Mouse (Mus musculus) forebrain, embryonic 15.5 days (tissue): Measurements from ENCODE around the gene Thsd4. TPM values are rescaled to one million over a fixed set of nuclear protein-coding genes. Genes with fewer than 3 reads are reported as not detected.

ENCODE experiments used
- ATAC-seq: fragments of 200-750 bp; cut with Nextera tagmentation; replicated peaks from 2 replicates; pipeline ENCODE4 v1.8.0; 2017; ENCODE audit warnings: mild to moderate bottlenecking, moderate TSS enrichment, moderate library complexity
- H3K27ac ChIP-seq: fragments of 300-500 bp; sonication (generic); replicated peaks from 2 replicates; pipeline ENCODE4 v1.5.1; 2015; ENCODE audit warnings: mild to moderate bottlenecking, inconsistent platforms
- H3K27me3 ChIP-seq: fragments of 300-500 bp; sonication (generic); 2 replicates; pipeline ENCODE4 v1.6.1; 2015; ENCODE audit warnings: inconsistent platforms
- H3K36me3 ChIP-seq: fragments of 300-500 bp; sonication (generic); 2 replicates; pipeline ENCODE4 v1.6.1; 2015; ENCODE audit warnings: mild to moderate bottlenecking, inconsistent platforms
- H3K4me1 ChIP-seq: fragments of 300-500 bp; sonication (generic); 2 replicates; pipeline ENCODE4 v1.6.1; 2015; ENCODE audit warnings: inconsistent platforms
- H3K4me2 ChIP-seq: fragments of 300-500 bp; sonication (generic); replicated peaks from 2 replicates; pipeline ENCODE4 v1.6.1; 2015; ENCODE audit warnings: mild to moderate bottlenecking, inconsistent platforms
- H3K4me3 ChIP-seq: fragments of 300-500 bp; sonication (generic); 2 replicates; pipeline ENCODE4 v1.5.1; 2015; ENCODE audit warnings: mild to moderate bottlenecking, inconsistent platforms
- H3K9ac ChIP-seq: fragments of 300-500 bp; sonication (generic); replicated peaks from 2 replicates; pipeline ENCODE4 v1.6.1; 2015; ENCODE audit warnings: mild to moderate bottlenecking, inconsistent platforms
- H3K9me3 ChIP-seq: fragments of 300-500 bp; sonication (generic); 2 replicates; pipeline ENCODE4 v1.6.1; 2016; ENCODE audit warnings: inconsistent platforms
- WGBS: fragments of 180-500 bp; shearing (Covaris S2); methylation state at CpG from one replicate; pipeline ENCODE4 v1.1.7; 2015; ENCODE audit warnings: mixed read lengths; 5-methylcytosine and 5-hydroxymethylcytosine counted together
- polyA plus RNA-seq: library from polyadenylated mRNA; unstranded; fragments of >200 nt; fragmentation: Nextera tagmentation; extraction: Ambion mirVana; gene quantifications from 2 replicates; pipeline ENCODE4 v1.2.1, GENCODE M21; 2015

Thsd4 gene
- polyA plus RNA-seq, 1 experiment from 2014 or later = 4.9 TPM

- H3K9me3 ChIP-seq = no peaks in the 10 kb centered on the region
- 89% methylated on average over 3 of the region's 3 CpGs for WGBS
- no peaks in the 10 kb centered on the region for H3K27me3 ChIP-seq
- no peak overlapping the region for H3K9ac ChIP-seq
- no peaks in the 10 kb centered on the region for H3K4me1 ChIP-seq
- H3K36me3 ChIP-seq = peaks cover 7% of the 10 kb centered on the region
- no peak for ATAC-seq
- H3K27ac ChIP-seq = no peak overlapping the region
- no peak overlapping the region for H3K4me2 ChIP-seq
- no peak overlapping the region for H3K4me3 ChIP-seq
Measured at GRCm38 (mm10) chr9:59930248-59930647, 591.6 kb downstream of the Thsd4 start.

Other genes with a start within 250 kb of the Thsd4 start
- gene Lrrc49, start 166.1 kb upstream of the Thsd4 start, polyA plus RNA-seq = 65.7 and 69.5 TPM in 2 replicates
- 7.4 and 8.7 TPM in 2 replicates for gene Larp6, start 190.9 kb upstream of the Thsd4 start, polyA plus RNA-seq